Mouse (Mus musculus): Measurements from ENCODE around the gene Nol10. TPM values are rescaled to one million over a fixed set of nuclear protein-coding genes. Genes with fewer than 3 reads are reported as not detected.

Nol10 gene
- total and polyA plus RNA-seq, 2 experiments from 2014 or later = 2.2 to 7.6 TPM

DNA sequence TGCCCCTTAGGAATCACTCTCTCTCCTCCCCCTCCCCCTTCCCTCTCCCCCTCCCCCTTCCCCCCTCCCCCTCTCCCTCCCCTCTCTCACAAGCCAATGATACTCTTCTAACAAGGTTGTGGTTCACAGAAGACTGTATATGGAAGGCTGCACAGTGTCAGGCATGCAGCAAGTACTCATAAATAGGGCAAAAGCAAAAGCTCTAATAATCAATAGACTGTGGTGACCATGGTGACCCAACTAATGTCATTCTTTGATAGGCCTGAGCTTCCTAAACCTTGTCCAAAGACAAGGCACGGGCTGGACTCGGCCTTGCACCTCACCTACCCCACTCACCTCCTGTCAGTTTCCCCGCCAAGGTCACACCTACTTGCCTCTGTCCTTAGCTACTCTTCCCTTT is 125.6 kb downstream of the Nol10 start:
- 85% methylated on average over 3 of the region's 3 CpGs for WGBS
- Histone ChIP-seq H3K27ac (ENCODE audit: low read depth) (no peak overlapping the region), H3K4me1 (ENCODE audit: control insufficient read depth, insufficient read depth) (no peaks in the 10 kb centered on the region), H3K27me3 (ENCODE audit: control insufficient read depth, insufficient read depth, low read length) (no peaks in the 10 kb centered on the region), H3K4me3 (ENCODE audit: low read depth, low read length) (no peak overlapping the region), H3K36me3 (replicated peaks; ENCODE audit: control insufficient read depth, insufficient read depth, low read length) (no peaks in the 10 kb centered on the region), H3K9me3 (replicated peaks; ENCODE audit: control insufficient read depth, low read length) (no peaks in the 10 kb centered on the region), H3K4me2 (ENCODE audit: low read depth, low read length) (no peak overlapping the region), H3K9ac (replicated peaks; ENCODE audit: low read depth, low read length) (no peak overlapping the region)
- TF ChIP-seq EP300 (IDR thresholded peaks at IDR 0.05; ENCODE audit: low read depth) (no peak), CTCF (IDR thresholded peaks at IDR 0.05; ENCODE audit: low read depth) (no peak)
- ATAC-seq (ENCODE audit: insufficient read depth, low read depth) (no peak), DNase-seq (ENCODE audit: low spot score) (no peak)

DNA sequence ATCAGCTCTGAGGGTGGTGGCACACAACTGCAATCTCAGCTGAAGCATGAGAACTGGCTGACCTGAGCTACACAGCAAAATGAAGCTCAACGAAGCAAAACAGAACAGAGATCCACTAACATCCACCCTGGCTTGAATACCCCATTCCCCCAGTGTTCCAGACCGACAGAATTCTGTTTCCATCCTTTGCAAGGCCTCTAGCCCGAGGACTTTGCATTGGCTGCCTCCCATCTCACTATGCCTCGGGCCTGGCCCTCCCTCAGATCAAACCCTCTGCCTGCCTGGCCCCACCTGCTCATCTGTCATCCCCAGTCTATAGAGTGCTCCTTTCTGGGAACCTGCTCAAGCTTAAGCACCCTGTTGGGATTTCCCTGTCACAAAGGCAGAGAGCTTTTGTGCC is 126.4 kb downstream of the Nol10 start:
- Histone ChIP-seq H3K36me3 (replicated peaks; ENCODE audit: control insufficient read depth, insufficient read depth, low read length) (no peaks in the 10 kb centered on the region), H3K4me2 (ENCODE audit: low read depth, low read length) (no peak overlapping the region), H3K27me3 (ENCODE audit: control insufficient read depth, insufficient read depth, low read length) (no peaks in the 10 kb centered on the region), H3K4me3 (ENCODE audit: low read depth, low read length) (no peak overlapping the region), H3K4me1 (ENCODE audit: control insufficient read depth, insufficient read depth) (no peaks in the 10 kb centered on the region), H3K27ac (ENCODE audit: low read depth) (no peak overlapping the region), H3K9me3 (replicated peaks; ENCODE audit: control insufficient read depth, low read length) (no peaks in the 10 kb centered on the region), H3K9ac (replicated peaks; ENCODE audit: low read depth, low read length) (no peak overlapping the region)
- ATAC-seq (ENCODE audit: insufficient read depth, low read depth) (no peak), DNase-seq (ENCODE audit: low spot score) (no peak)
- TF ChIP-seq CTCF (IDR thresholded peaks at IDR 0.05; ENCODE audit: low read depth) (no peak), EP300 (IDR thresholded peaks at IDR 0.05; ENCODE audit: low read depth) (no peak)
- WGBS = 60% methylated on average over 4 of the region's 4 CpGs

DNA sequence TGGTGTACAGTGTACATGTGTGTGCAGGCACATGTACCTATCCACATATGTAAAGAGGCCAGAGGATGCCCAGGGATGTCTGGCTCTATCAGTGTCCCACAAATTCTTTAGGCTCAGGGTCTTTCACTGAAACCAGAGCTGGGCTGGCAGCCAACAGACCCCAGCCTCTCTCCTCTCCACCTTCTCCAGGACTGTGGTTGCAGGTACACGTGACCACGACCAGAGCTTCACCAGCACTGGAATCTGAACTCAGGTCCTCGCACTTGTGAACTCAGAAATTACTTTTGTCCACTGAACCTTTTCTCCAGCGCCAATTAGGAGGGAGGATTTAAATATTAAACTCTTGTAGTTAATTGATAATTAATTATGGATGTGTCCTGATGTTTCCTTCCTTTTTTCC is 126.9 kb downstream of the Nol10 start:
- ATAC-seq (ENCODE audit: insufficient read depth, low read depth) = no peak
- Histone ChIP-seq H3K4me1 (ENCODE audit: control insufficient read depth, insufficient read depth) (no peaks in the 10 kb centered on the region), H3K27me3 (ENCODE audit: control insufficient read depth, insufficient read depth, low read length) (no peaks in the 10 kb centered on the region), H3K27ac (ENCODE audit: low read depth) (no peak overlapping the region), H3K4me3 (ENCODE audit: low read depth, low read length) (no peak overlapping the region), H3K36me3 (replicated peaks; ENCODE audit: control insufficient read depth, insufficient read depth, low read length) (no peaks in the 10 kb centered on the region), H3K9me3 (replicated peaks; ENCODE audit: control insufficient read depth, low read length) (no peaks in the 10 kb centered on the region), H3K4me2 (ENCODE audit: low read depth, low read length) (no peak overlapping the region), H3K9ac (replicated peaks; ENCODE audit: low read depth, low read length) (no peak overlapping the region)
- no peak for DNase-seq (ENCODE audit: low spot score)
- 78% methylated on average over 4 of the region's 4 CpGs for WGBS
- TF ChIP-seq CTCF (IDR thresholded peaks at IDR 0.05; ENCODE audit: low read depth) (no peak), EP300 (IDR thresholded peaks at IDR 0.05; ENCODE audit: low read depth) (no peak)

DNA sequence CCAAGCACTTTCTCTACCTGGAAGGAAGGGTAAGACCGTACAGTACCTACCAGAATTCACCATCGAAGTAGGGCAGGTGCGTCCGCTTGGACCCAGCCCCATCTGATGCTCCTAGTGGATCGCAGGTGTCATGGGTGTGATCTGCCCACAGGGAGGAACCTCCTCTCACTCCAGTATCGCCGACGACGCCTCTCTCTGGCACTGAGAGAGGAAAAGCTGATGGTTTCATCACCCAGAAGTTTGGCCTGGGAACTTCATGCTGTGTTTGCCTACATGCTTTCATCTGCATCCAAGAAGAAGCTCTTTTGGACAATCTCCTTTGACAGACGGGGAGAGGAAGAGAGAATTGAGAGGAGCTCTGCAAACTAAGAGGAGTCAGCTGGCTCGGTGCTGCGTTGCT is 129.9 kb downstream of the Nol10 start:
- Histone ChIP-seq H3K27me3 (ENCODE audit: control insufficient read depth, insufficient read depth, low read length) (no peaks in the 10 kb centered on the region), H3K36me3 (replicated peaks; ENCODE audit: control insufficient read depth, insufficient read depth, low read length) (no peaks in the 10 kb centered on the region), H3K4me1 (ENCODE audit: control insufficient read depth, insufficient read depth) (no peaks in the 10 kb centered on the region), H3K9ac (replicated peaks; ENCODE audit: low read depth, low read length) (no peak overlapping the region), H3K27ac (ENCODE audit: low read depth) (no peak overlapping the region), H3K4me2 (ENCODE audit: low read depth, low read length) (no peak overlapping the region), H3K4me3 (ENCODE audit: low read depth, low read length) (no peak overlapping the region), H3K9me3 (replicated peaks; ENCODE audit: control insufficient read depth, low read length) (no peaks in the 10 kb centered on the region; the same call in 1 of the 2 replicates)
- DNase-seq (ENCODE audit: low spot score) (no peak), ATAC-seq (ENCODE audit: insufficient read depth, low read depth) (no peak)
- TF ChIP-seq CTCF (IDR thresholded peaks at IDR 0.05; ENCODE audit: low read depth) (no peak), EP300 (IDR thresholded peaks at IDR 0.05; ENCODE audit: low read depth) (no peak)
- 80% methylated on average over 12 of the region's 12 CpGs for WGBS

DNA sequence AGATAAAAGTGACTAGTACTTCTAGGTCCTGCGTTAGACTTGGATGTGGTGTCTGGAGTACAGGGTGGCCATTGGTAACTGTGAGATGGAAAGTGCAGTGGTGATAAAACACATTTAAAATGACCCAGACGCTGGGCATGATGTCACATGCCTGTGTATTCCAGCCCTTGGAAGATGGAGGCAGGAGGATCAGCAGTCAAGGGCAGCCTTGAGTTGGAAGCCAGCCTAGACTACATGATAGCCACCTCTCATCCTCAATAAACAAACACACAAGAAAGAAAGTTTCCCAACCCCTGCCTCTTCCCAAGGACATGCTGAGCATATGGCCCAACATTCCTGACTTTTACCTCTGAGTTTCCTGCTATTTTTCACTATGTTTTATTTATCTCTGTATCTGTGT is 130.6 kb downstream of the Nol10 start:
- H3K4me2 ChIP-seq (ENCODE audit: low read depth, low read length) = no peak overlapping the region
- no peaks in the 10 kb centered on the region for H3K4me1 ChIP-seq (ENCODE audit: control insufficient read depth, insufficient read depth)
- H3K27ac ChIP-seq (ENCODE audit: low read depth) = no peak overlapping the region
- no peaks in the 10 kb centered on the region; the same call in 1 of the 2 replicates for H3K9me3 ChIP-seq (replicated peaks; ENCODE audit: control insufficient read depth, low read length)
- no peak overlapping the region for H3K4me3 ChIP-seq (ENCODE audit: low read depth, low read length)
- no peak overlapping the region for H3K9ac ChIP-seq (replicated peaks; ENCODE audit: low read depth, low read length)
- WGBS = 66% methylated on average over 2 of the region's 2 CpGs
- no peak for TF ChIP-seq EP300 (IDR thresholded peaks at IDR 0.05; ENCODE audit: low read depth)
- no peak for TF ChIP-seq CTCF (IDR thresholded peaks at IDR 0.05; ENCODE audit: low read depth)
- DNase-seq (ENCODE audit: low spot score) (no peak), ATAC-seq (ENCODE audit: insufficient read depth, low read depth) (no peak)
- H3K27me3 ChIP-seq (ENCODE audit: control insufficient read depth, insufficient read depth, low read length) = no peaks in the 10 kb centered on the region
- H3K36me3 ChIP-seq (replicated peaks; ENCODE audit: control insufficient read depth, insufficient read depth, low read length) = no peaks in the 10 kb centered on the region

Small RNAs within 50 kb of the gene (microRNA-seq; reads per million reads assigned to microRNA genes)
- gene Mir3066 = 3.7 reads per million, percentile 17 among the genes with 10 or more reads in this experiment

Other genes with a start within 250 kb of the Nol10 start
- 2.3 TPM in 1 of 2 replicates, not detected in the other for gene Kcnf1, start 171.6 kb upstream of the Nol10 start, total RNA-seq (2014; rRNA removed; ENCODE audit: low replicate concordance)
- 0.10 and 0.12 TPM in 2 replicates for gene Kcnf1, start 171.6 kb upstream of the Nol10 start, polyA plus RNA-seq (2015; fragmentation: Nextera tagmentation; extraction: Ambion mirVana)
- 52.7 and 106 TPM in 2 replicates for gene Pdia6, start 81.9 kb upstream of the Nol10 start, total RNA-seq (2014; rRNA removed; ENCODE audit: low replicate concordance)
- 129 and 164 TPM in 2 replicates for gene Pdia6, start 81.9 kb upstream of the Nol10 start, polyA plus RNA-seq (2015; fragmentation: Nextera tagmentation; extraction: Ambion mirVana)
- gene Atp6v1c2, start 19.1 kb upstream of the Nol10 start, total RNA-seq (2014; rRNA removed; ENCODE audit: low replicate concordance) = not detected in 2 replicates
- 0.12 and 0.38 TPM in 2 replicates for gene Atp6v1c2, start 19.1 kb upstream of the Nol10 start, polyA plus RNA-seq (2015; fragmentation: Nextera tagmentation; extraction: Ambion mirVana)
- gene Odc1, start 196.3 kb downstream of the Nol10 start, total RNA-seq (2014; rRNA removed; ENCODE audit: low replicate concordance) = 172 and 189 TPM in 2 replicates
- gene Odc1, start 196.3 kb downstream of the Nol10 start, polyA plus RNA-seq (2015; fragmentation: Nextera tagmentation; extraction: Ambion mirVana) = 59.0 and 67.4 TPM in 2 replicates

Data from heart, postnatal 0 days (tissue).